Mouse (Mus musculus) intestine, postnatal 0 days (tissue): ENCODE results near the gene Ccdc117. TPM values are rescaled to one million over a fixed set of nuclear protein-coding genes. Genes with fewer than 3 reads are reported as not detected.
A peak's percentile ranks its signal among the peaks of the same experiment; 100 is the strongest.

ENCODE experiments used
- ATAC-seq: fragments of 200-750 bp; cut with Nextera tagmentation; 2 replicates; pipeline ENCODE4 v1.8.0; 2017; ENCODE audit warnings: mild to moderate bottlenecking, moderate TSS enrichment, moderate library complexity
- H3K27ac ChIP-seq: fragments of 300-500 bp; sonication (generic); 2 replicates; pipeline ENCODE4 v1.5.1; 2014; ENCODE audit warnings: mild to moderate bottlenecking, low read depth, low read length, moderate library complexity
- H3K27me3 ChIP-seq: fragments of 300-500 bp; sonication (generic); replicated peaks from 2 replicates; pipeline ENCODE4 v1.6.1; 2014; ENCODE audit warnings: low read length, mixed read lengths; ENCODE audit not compliant: control insufficient read depth, insufficient read depth
- H3K36me3 ChIP-seq: fragments of 300-500 bp; sonication (generic); 2 replicates; pipeline ENCODE4 v1.6.1; 2014; ENCODE audit warnings: mild to moderate bottlenecking, moderate library complexity; ENCODE audit not compliant: control insufficient read depth, insufficient read depth
- H3K4me1 ChIP-seq: fragments of 300-500 bp; sonication (generic); replicated peaks from 2 replicates; pipeline ENCODE4 v1.6.1; 2014; ENCODE audit warnings: antibody characterized with exemption, low read length, mixed read lengths; ENCODE audit not compliant: control insufficient read depth, insufficient read depth
- H3K4me2 ChIP-seq: fragments of 300-500 bp; sonication (generic); replicated peaks from 2 replicates; pipeline ENCODE4 v1.6.1; 2014; ENCODE audit warnings: low read depth, mild to moderate bottlenecking, moderate library complexity
- H3K4me3 ChIP-seq: fragments of 300-500 bp; sonication (generic); 2 replicates; pipeline ENCODE4 v1.5.1; 2014; ENCODE audit warnings: low read depth, low read length
- H3K9ac ChIP-seq: fragments of 300-500 bp; sonication (generic); 2 replicates; pipeline ENCODE4 v1.6.1; 2014; ENCODE audit warnings: mild to moderate bottlenecking, low read depth, low read length
- H3K9me3 ChIP-seq: fragments of 300-500 bp; sonication (generic); 2 replicates; pipeline ENCODE4 v1.6.1; 2016; ENCODE audit warnings: mixed run types; ENCODE audit not compliant: control insufficient read depth
- CTCF ChIP-seq: sonication (generic); IDR thresholded peaks from 2 replicates; pipeline ENCODE4 v1.5.1; 2016; ENCODE audit warnings: low read depth, mild to moderate bottlenecking, control low read depth, antibody characterized with exemption, moderate library complexity
- WGBS: fragments of 180-500 bp; shearing (Covaris S2); extraction: QIAGEN DNeasy Blood & Tissue Kit; methylation state at CpG from one replicate; pipeline ENCODE4 v1.1.7; 2014; 5-methylcytosine and 5-hydroxymethylcytosine counted together
- polyA plus RNA-seq: library from polyadenylated mRNA; unstranded; fragments of >200 nt; fragmentation: Nextera tagmentation; extraction: Ambion mirVana; gene quantifications from 2 replicates; pipeline ENCODE4 v1.2.1, GENCODE M21; 2015

Gene Ccdc117
- polyA plus RNA-seq, 1 experiment from 2014 or later, result 6.3 TPM

- Histone ChIP-seq H3K4me2 (no peak overlapping the region), H3K36me3 (no peaks in the 10 kb centered on the region), H3K9ac (no peak overlapping the region), H3K4me3 (no peak overlapping the region), H3K4me1 (0 out of 2 replicates have a peak, but pooled peaks cover 6% of the 10 kb centered on the region), H3K9me3 (no peaks in the 10 kb centered on the region), H3K27me3 (no peaks in the 10 kb centered on the region), H3K27ac (peak overlapping the region; percentile 67; the same call in 1 of the 2 replicates)
- 69% methylated on average over 11 of the region's 11 CpGs for WGBS
- no peak for ATAC-seq
- no peak for TF ChIP-seq CTCF
These were observed 41.9 kb downstream of the Ccdc117 start for GRCm38 (mm10) chr11:5499961-5500644.

- no peaks in the 10 kb centered on the region for H3K27me3 ChIP-seq
- no peak overlapping the region for H3K4me2 ChIP-seq
- no peak overlapping the region for H3K4me3 ChIP-seq
- H3K27ac ChIP-seq, result peak overlapping the region; percentile 67
- no peak overlapping the region for H3K9ac ChIP-seq
- peak; percentile 84 for ATAC-seq
- no peak for TF ChIP-seq CTCF
- WGBS, result 36% methylated on average over 13 of the region's 13 CpGs
- H3K36me3 ChIP-seq, result no peaks in the 10 kb centered on the region
- H3K9me3 ChIP-seq, result no peaks in the 10 kb centered on the region
- H3K4me1 ChIP-seq, result 0 out of 2 replicates have a peak, but pooled peaks cover 6% of the 10 kb centered on the region
These were observed 42.9 kb downstream of the Ccdc117 start for GRCm38 (mm10) chr11:5498931-5499661.

- H3K4me2 ChIP-seq, result no peak overlapping the region
- no peak overlapping the region for H3K4me3 ChIP-seq
- H3K27me3 ChIP-seq, result no peaks in the 10 kb centered on the region
- H3K36me3 ChIP-seq, result no peaks in the 10 kb centered on the region
- 0 out of 2 replicates have a peak, but pooled peaks cover 6% of the 10 kb centered on the region for H3K4me1 ChIP-seq
- 52% methylated on average over 9 of the region's 9 CpGs for WGBS
- peak overlapping the region; percentile 67 for H3K27ac ChIP-seq
- H3K9me3 ChIP-seq, result no peaks in the 10 kb centered on the region
- TF ChIP-seq CTCF, result no peak
- H3K9ac ChIP-seq, result no peak overlapping the region
- ATAC-seq, result no peak
These were observed 43.6 kb downstream of the Ccdc117 start for GRCm38 (mm10) chr11:5498422-5498821.

GRCm38 (mm10) chr11:5496559-5497248, 45.3 kb downstream of the Ccdc117 start:
- H3K27ac ChIP-seq, result no peak overlapping the region
- H3K4me2 ChIP-seq, result no peak overlapping the region
- H3K4me3 ChIP-seq, result no peak overlapping the region
- TF ChIP-seq CTCF, result peak; percentile 42
- no peak overlapping the region for H3K9ac ChIP-seq
- WGBS, result 94% methylated on average over 13 of the region's 13 CpGs
- no peaks in the 10 kb centered on the region for H3K9me3 ChIP-seq
- H3K36me3 ChIP-seq, result no peaks in the 10 kb centered on the region
- H3K4me1 ChIP-seq, result 0 out of 2 replicates have a peak, but pooled peaks cover 3% of the 10 kb centered on the region
- ATAC-seq, result no peak
- no peaks in the 10 kb centered on the region for H3K27me3 ChIP-seq

DNA sequence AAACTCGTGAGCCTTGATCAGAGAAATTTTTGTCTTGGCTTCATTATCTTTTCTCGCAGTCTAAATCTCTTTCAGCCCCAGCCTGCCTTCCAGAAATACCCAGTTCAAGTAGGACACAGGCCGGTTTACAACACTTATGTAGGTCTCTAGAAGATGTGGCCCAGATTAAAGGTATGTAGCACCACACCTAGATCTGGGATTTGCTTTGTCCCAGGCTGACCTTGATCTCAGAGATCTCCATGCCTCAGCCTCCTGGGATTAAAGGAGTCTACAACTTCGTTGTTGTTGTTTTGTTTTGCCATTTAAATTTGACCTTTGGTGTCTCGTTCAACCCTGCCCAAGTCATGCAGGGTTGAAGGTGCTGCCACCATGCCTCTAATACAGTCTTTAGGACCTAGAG, 46.1 kb downstream of the Ccdc117 start:
- Histone ChIP-seq H3K4me1 (0 out of 2 replicates have a peak, but pooled peaks cover 3% of the 10 kb centered on the region), H3K4me2 (no peak overlapping the region), H3K27me3 (no peaks in the 10 kb centered on the region), H3K9me3 (no peaks in the 10 kb centered on the region), H3K36me3 (no peaks in the 10 kb centered on the region), H3K27ac (no peak overlapping the region), H3K4me3 (no peak overlapping the region), H3K9ac (no peak overlapping the region)
- no peak for ATAC-seq
- 94% methylated on average over 5 of the region's 5 CpGs for WGBS
- TF ChIP-seq CTCF, result no peak

DNA sequence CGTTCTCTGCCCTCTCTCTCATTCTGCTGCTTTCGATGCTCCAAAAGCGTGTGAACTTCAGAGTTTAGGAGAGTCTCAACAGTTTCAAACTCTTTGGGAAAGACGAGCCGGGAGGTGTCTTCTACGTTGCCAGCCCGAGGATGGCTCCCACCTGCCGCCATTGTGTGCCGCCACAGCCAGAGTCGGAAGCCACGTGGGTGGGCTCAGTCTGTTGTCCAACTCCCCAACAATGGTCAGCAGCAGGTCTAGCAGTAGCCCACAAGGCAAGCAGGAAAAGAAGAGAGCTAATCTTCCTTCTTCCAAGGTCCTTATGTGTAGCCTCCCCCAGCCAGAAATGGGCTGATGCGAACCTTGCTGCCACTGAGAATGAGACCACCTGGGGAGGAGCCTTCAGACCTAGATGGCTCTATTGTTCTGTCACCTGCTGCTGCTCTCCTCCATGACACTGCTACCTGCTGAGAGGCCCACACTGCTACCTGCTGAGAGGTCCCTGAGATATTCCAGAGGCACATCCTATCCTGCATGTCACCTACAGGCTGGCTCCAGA, 46.6 kb downstream of the Ccdc117 start:
- Histone ChIP-seq H3K27me3 (no peaks in the 10 kb centered on the region), H3K4me3 (no peak overlapping the region), H3K27ac (no peak overlapping the region), H3K9ac (no peak overlapping the region), H3K4me2 (no peak overlapping the region), H3K4me1 (0 out of 2 replicates have a peak, but pooled peaks cover 3% of the 10 kb centered on the region), H3K36me3 (no peaks in the 10 kb centered on the region), H3K9me3 (no peaks in the 10 kb centered on the region)
- no peak for ATAC-seq
- no peak for TF ChIP-seq CTCF
- WGBS, result 81% methylated on average over 12 of the region's 12 CpGs
